Mouse (Mus musculus) CH12.LX (cell line): ENCODE measurements around the gene Zfp771.

Experiments
- CHD2 ChIP-seq: IDR thresholded peaks from 2 replicates; pipeline ENCODE4 v1.6.1; 2011; ENCODE audit warnings: low read length, improper control_type of control experiment
- CTCF ChIP-seq, 2 experiments: IDR thresholded peaks in 1 of 2; conservative IDR thresholded peaks in 1 of 2; 2 replicates each; pipeline ENCODE4 v1.5.1; 2011 to 2012; ENCODE audit warnings: low read depth in 2 of 2, low read length in 2 of 2, improper control_type of control experiment in 1 of 2, inconsistent platforms in 1 of 2, mild to moderate bottlenecking in 1 of 2, moderate library complexity in 1 of 2
- EP300 ChIP-seq: IDR thresholded peaks from 2 replicates; pipeline ENCODE4 v1.6.1; 2011; ENCODE audit warnings: low read length, improper control_type of control experiment
- GABPA ChIP-seq: IDR thresholded peaks from 2 replicates; pipeline ENCODE4 v1.6.1; 2012; ENCODE audit warnings: low read depth, low read length, improper control_type of control experiment, inconsistent platforms; ENCODE audit not compliant: insufficient replicate concordance
- MAFK ChIP-seq: IDR thresholded peaks from 2 replicates; pipeline ENCODE4 v1.6.1; 2011; ENCODE audit warnings: low read length, improper control_type of control experiment; ENCODE audit not compliant: insufficient replicate concordance
- MAZ ChIP-seq: IDR thresholded peaks from 2 replicates; pipeline ENCODE4 v1.6.1; 2012; ENCODE audit warnings: low read depth, mild to moderate bottlenecking, inconsistent platforms, low read length, improper control_type of control experiment, moderate library complexity
- NRF1 ChIP-seq: IDR thresholded peaks from 2 replicates; pipeline ENCODE4 v1.6.1; 2014; ENCODE audit warnings: low read depth, mild to moderate bottlenecking, inconsistent platforms, low read length, improper control_type of control experiment, moderate library complexity
- POLR2A ChIP-seq: IDR thresholded peaks from 2 replicates; pipeline ENCODE4 v1.6.1; 2011; ENCODE audit warnings: low read depth, mild to moderate bottlenecking, improper control_type of control experiment, low read length
- TCF12 ChIP-seq: IDR thresholded peaks from 2 replicates; pipeline ENCODE4 v1.6.1; 2014; ENCODE audit warnings: low read depth, mild to moderate bottlenecking, inconsistent platforms, low read length, improper control_type of control experiment
- USF2 ChIP-seq: conservative IDR thresholded peaks from 2 replicates; pipeline ENCODE4 v1.6.1; 2011; ENCODE audit warnings: low read depth, low read length, improper control_type of control experiment
- ZC3H11A ChIP-seq: IDR thresholded peaks from 2 replicates; pipeline ENCODE4 v1.6.1; 2012; ENCODE audit warnings: low read depth, mild to moderate bottlenecking, inconsistent platforms, low read length, improper control_type of control experiment
- ZKSCAN1 ChIP-seq: IDR thresholded peaks from 2 replicates; pipeline ENCODE4 v1.6.1; 2012; ENCODE audit warnings: low read depth, inconsistent platforms, low read length, improper control_type of control experiment, borderline replicate concordance
- ZMIZ1 ChIP-seq: IDR thresholded peaks from 2 replicates; pipeline ENCODE4 v1.6.1; 2012; ENCODE audit warnings: low read depth, mild to moderate bottlenecking, inconsistent platforms, low read length, improper control_type of control experiment
- ZNF384 ChIP-seq: IDR thresholded peaks from 2 replicates; pipeline ENCODE4 v1.6.1; 2012; ENCODE audit warnings: low read depth, low read length, improper control_type of control experiment, inconsistent platforms

DNA sequence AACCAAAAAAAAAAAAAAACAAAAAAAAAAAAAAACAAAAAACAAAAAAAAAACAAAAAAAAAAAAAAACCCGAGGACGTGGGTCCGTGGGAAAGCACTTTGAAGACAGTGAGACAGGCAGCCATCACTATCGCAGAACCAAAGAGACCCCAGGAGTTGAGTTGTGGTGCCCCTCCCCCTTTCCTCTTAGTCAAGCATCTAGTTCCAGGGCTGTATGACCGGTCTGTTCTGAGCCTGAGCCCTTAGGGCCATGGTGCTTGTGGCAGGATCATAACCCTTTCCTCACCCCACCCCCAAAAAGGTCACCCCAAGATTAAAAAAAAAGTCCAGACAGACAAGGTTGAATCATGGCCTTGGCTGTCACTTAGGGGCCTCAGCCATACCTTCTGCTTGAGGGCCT is 27.8 kb upstream of the Zfp771 start:
- TF ChIP-seq CTCF (conservative IDR thresholded peaks at IDR 0.05 in 1 of 2, IDR thresholded peaks at IDR 0.05 in 1 of 2; ENCODE audit: low read depth in 2 of 2, low read length in 2 of 2) (no peak), MAFK (no peak), GABPA (no peak), ZMIZ1 (no peak), TCF12 (no peak), NRF1 (no peak), POLR2A (no peak), ZKSCAN1 (no peak), MAZ (no peak), CHD2 (no peak), ZNF384 (no peak), EP300 (no peak), USF2 (no peak), ZC3H11A (no peak)
